Mouse (Mus musculus) neural tube, embryonic 12.5 days (tissue): ENCODE results near the gene Amotl2. TPM values are rescaled to one million over a fixed set of nuclear protein-coding genes. Genes with fewer than 3 reads are reported as not detected.
"Not testable (repeated sequence)": the region's sequence is repeated elsewhere in the genome, so short reads cannot be mapped to it uniquely, and the experiment has no call there.

ENCODE experiments used
- ATAC-seq: fragments of 200-750 bp; cut with Nextera tagmentation; 2 replicates; pipeline ENCODE4 v1.8.0; 2017; ENCODE audit warnings: low read depth, mild to moderate bottlenecking, moderate TSS enrichment, moderate library complexity; ENCODE audit not compliant: low FRiP score
- H3K27ac ChIP-seq: fragments of 300-500 bp; sonication (generic); 2 replicates; pipeline ENCODE4 v1.5.1; 2016
- H3K27me3 ChIP-seq: fragments of 300-500 bp; sonication (generic); replicated peaks from 2 replicates; pipeline ENCODE4 v1.6.1; 2016; ENCODE audit warnings: mild to moderate bottlenecking
- H3K36me3 ChIP-seq: fragments of 300-500 bp; sonication (generic); 2 replicates; pipeline ENCODE4 v1.6.1; 2016; ENCODE audit warnings: mild to moderate bottlenecking
- H3K4me1 ChIP-seq: fragments of 300-500 bp; sonication (generic); 2 replicates; pipeline ENCODE4 v1.6.1; 2016
- H3K4me2 ChIP-seq: fragments of 300-500 bp; sonication (generic); replicated peaks from 2 replicates; pipeline ENCODE4 v1.6.1; 2016; ENCODE audit warnings: mild to moderate bottlenecking
- H3K4me3 ChIP-seq: fragments of 300-500 bp; sonication (generic); 2 replicates; pipeline ENCODE4 v1.5.1; 2016
- H3K9ac ChIP-seq: fragments of 300-500 bp; sonication (generic); 2 replicates; pipeline ENCODE4 v1.6.1; 2016; ENCODE audit warnings: mild to moderate bottlenecking
- H3K9me3 ChIP-seq: fragments of 300-500 bp; sonication (generic); 2 replicates; pipeline ENCODE4 v1.6.1; 2016; ENCODE audit warnings: mild to moderate bottlenecking
- WGBS: fragments of 180-500 bp; shearing (Covaris S2); methylation state at CpG from one replicate; pipeline ENCODE4 v1.1.7; 2016; 5-methylcytosine and 5-hydroxymethylcytosine counted together
- polyA plus RNA-seq: library from polyadenylated mRNA; unstranded; fragments of >200 nt; fragmentation: Nextera tagmentation; extraction: Ambion mirVana; gene quantifications from 2 replicates; pipeline ENCODE4 v1.2.1, GENCODE M21; 2016

Amotl2 gene
- polyA plus RNA-seq, 1 experiment from 2014 or later: 129 TPM

- Histone ChIP-seq H3K36me3 (no peaks in the 10 kb centered on the region), H3K27me3 (no peaks in the 10 kb centered on the region), H3K4me2 (no peak overlapping the region), H3K4me1 (no peaks in the 10 kb centered on the region), H3K27ac (no peak overlapping the region), H3K9ac (no peak overlapping the region), H3K9me3 (no peaks in the 10 kb centered on the region), H3K4me3 (no peak overlapping the region)
- no peak for ATAC-seq
- 58% methylated on average over 5 of the region's 5 CpGs for WGBS
Measured at GRCm38 (mm10) chr9:102747902-102748301, 31.4 kb downstream of the Amotl2 start.

- 86% methylated on average over 11 of the region's 11 CpGs for WGBS
- no peaks in the 10 kb centered on the region for H3K9me3 ChIP-seq
- no peaks in the 10 kb centered on the region for H3K27me3 ChIP-seq
- no peaks in the 10 kb centered on the region for H3K36me3 ChIP-seq
- no peak overlapping the region for H3K4me3 ChIP-seq
- no peak overlapping the region for H3K27ac ChIP-seq
- ATAC-seq: no peak
- H3K4me2 ChIP-seq: no peak overlapping the region
- no peaks in the 10 kb centered on the region for H3K4me1 ChIP-seq
- H3K9ac ChIP-seq: no peak overlapping the region
Measured at GRCm38 (mm10) chr9:102749216-102749615, 32.7 kb downstream of the Amotl2 start.

- ATAC-seq: no peak
- WGBS: 92% methylated on average over 5 of the region's 5 CpGs
- H3K27ac ChIP-seq: no peak overlapping the region
- H3K9me3 ChIP-seq: no peaks in the 10 kb centered on the region
- no peaks in the 10 kb centered on the region for H3K27me3 ChIP-seq
- no peaks in the 10 kb centered on the region for H3K4me1 ChIP-seq
- H3K36me3 ChIP-seq: no peaks in the 10 kb centered on the region
- H3K4me3 ChIP-seq: no peak overlapping the region
- no peak overlapping the region for H3K9ac ChIP-seq
- no peak overlapping the region for H3K4me2 ChIP-seq
Measured at GRCm38 (mm10) chr9:102751632-102752303, 35.3 kb downstream of the Amotl2 start.

DNA sequence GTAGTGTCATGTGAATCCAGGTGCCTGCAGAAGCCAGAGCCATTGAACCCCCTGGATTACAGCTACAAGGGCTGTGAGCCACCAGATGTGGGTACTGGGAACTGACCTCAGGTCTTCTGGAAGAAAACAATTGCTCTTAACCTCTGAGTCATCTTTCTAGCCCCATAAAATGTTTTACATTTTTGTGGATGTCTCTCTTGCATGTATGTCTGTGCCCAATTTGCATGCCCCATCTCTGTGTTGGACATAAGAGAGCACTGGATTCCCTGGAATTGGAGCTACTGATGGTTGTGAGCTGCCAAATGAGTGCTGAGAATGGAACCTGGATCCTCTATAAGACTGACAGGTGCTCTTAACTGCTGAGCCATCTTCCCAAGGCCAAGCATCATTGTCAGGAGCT, 36.8 kb downstream of the Amotl2 start:
- H3K4me1 ChIP-seq: no peaks in the 10 kb centered on the region
- no peaks in the 10 kb centered on the region for H3K27me3 ChIP-seq
- no peak overlapping the region for H3K4me3 ChIP-seq
- no peak overlapping the region for H3K27ac ChIP-seq
- H3K9ac ChIP-seq: no peak overlapping the region
- no peaks in the 10 kb centered on the region for H3K36me3 ChIP-seq
- H3K9me3 ChIP-seq: no peaks in the 10 kb centered on the region
- ATAC-seq: no peak
- H3K4me2 ChIP-seq: no peak overlapping the region

DNA sequence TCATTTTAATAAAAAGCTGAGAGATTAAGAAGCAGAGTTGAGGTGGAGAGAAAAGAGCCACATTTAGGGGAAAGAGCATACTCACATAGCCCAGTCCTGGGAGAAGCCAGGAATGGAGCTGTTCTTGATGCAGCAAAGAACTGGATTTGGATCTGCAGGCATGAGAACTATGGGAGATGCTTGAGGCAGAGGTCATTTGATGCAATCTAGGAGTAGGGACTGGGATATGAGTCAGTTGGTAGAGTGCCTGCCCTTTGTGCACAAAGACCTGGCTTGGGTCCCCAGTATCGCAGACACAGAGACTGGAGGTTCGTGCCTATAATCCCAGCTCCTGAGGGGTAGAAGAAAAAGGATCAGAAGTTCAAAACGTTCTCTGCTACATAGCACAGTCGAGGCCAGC, 38.7 kb downstream of the Amotl2 start:
- no peak overlapping the region for H3K9ac ChIP-seq
- 78% methylated on average over 3 of the region's 4 CpGs for WGBS

GRCm38 (mm10) chr9:102755591-102756270, 39.3 kb downstream of the Amotl2 start:
- WGBS: 71% methylated on average over 9 of the region's 9 CpGs
- Histone ChIP-seq H3K9ac (no peak overlapping the region), H3K27ac (no peak overlapping the region), H3K27me3 (no peaks in the 10 kb centered on the region), H3K4me1 (peaks cover 4% of the 10 kb centered on the region; the same call in 1 of the 2 replicates), H3K4me3 (no peak overlapping the region), H3K4me2 (no peak overlapping the region), H3K36me3 (no peaks in the 10 kb centered on the region), H3K9me3 (no peaks in the 10 kb centered on the region)
- ATAC-seq: no peak

More for the DNA sequence above, 38.7 kb downstream of the Amotl2 start:
- H3K4me1 ChIP-seq: peaks cover 4% of the 10 kb centered on the region; the same call in 1 of the 2 replicates
- H3K9me3 ChIP-seq: no peaks in the 10 kb centered on the region
- H3K4me2 ChIP-seq: no peak overlapping the region
- no peak overlapping the region for H3K4me3 ChIP-seq
- H3K36me3 ChIP-seq: no peaks in the 10 kb centered on the region
- no peaks in the 10 kb centered on the region for H3K27me3 ChIP-seq
- H3K27ac ChIP-seq: no peak overlapping the region
- no peak for ATAC-seq

DNA sequence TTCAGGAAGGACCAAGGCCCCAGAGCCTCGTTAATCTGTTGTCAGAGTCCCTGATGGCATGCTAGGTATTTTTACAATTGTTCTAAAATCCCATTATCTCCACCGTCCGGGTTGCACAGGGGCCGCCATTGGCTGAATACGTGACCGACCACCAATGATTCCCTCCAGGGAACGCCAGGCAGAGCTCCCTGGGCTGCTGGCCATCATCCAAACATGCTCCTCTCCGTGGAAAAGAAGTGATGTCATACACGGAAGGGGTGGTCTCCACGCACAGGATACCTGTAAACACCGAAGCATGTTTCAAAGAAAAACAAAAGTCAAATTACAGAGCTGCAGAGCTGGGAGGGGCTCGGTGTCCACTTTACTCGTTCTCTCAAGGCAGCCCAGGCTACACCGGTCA, 39.9 kb downstream of the Amotl2 start:
- Histone ChIP-seq H3K4me2 (no peak overlapping the region), H3K4me3 (no peak overlapping the region), H3K9ac (no peak overlapping the region), H3K36me3 (no peaks in the 10 kb centered on the region), H3K27me3 (no peaks in the 10 kb centered on the region), H3K27ac (no peak overlapping the region), H3K4me1 (peaks cover 4% of the 10 kb centered on the region; the same call in 1 of the 2 replicates), H3K9me3 (no peaks in the 10 kb centered on the region)
- 71% methylated on average over 14 of the region's 14 CpGs for WGBS
- no peak for ATAC-seq

DNA sequence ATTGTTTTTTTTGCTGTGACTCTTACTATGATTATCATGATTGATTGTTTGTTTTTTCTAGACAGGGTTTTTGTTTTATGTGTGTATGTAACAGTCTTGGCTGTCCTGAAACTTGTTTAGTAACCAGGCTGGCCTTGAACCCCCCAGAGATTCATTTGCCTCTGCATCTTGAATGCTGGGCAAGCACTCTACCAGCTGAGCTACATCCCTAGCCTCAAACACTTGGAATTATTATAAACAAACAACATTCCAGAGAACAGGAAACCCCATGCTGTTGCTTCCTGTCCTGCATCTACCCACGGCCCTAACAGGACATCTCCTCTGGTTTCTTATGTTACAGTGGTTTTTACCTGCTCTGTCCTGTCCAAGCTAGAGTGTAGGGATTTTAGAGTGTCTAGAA, 42.4 kb downstream of the Amotl2 start:
- Histone ChIP-seq H3K9me3 (no peaks in the 10 kb centered on the region), H3K27ac (no peak overlapping the region), H3K4me1 (peaks cover 4% of the 10 kb centered on the region; the same call in 1 of the 2 replicates), H3K36me3 (no peaks in the 10 kb centered on the region), H3K4me2 (no peak overlapping the region), H3K4me3 (no peak overlapping the region), H3K9ac (no peak overlapping the region), H3K27me3 (no peaks in the 10 kb centered on the region)
- 65% methylated on average over 1 of the region's 1 CpGs for WGBS
- no peak for ATAC-seq

DNA sequence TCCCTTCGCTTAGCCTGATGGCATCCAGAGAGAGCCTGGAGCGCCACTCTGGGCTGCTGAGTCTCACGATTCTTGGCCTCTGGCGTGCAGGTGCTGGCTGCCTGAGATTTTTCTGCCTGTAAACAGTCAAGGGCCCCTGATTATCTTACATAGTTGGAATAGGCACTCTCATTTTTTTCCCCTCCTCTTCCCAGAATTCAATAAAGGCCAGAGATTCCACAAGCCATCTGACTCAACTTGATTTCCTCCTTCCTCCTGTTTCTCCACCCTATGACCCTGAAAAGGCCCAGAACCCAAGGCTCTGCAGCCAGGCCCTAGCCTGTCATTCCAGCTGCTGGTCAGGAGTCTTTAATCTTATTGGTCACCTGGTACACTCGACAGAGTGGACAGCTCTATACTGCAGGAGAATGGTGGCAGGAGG, 43.1 kb downstream of the Amotl2 start:
- Histone ChIP-seq H3K4me3 (no peak overlapping the region), H3K27me3 (no peaks in the 10 kb centered on the region), H3K9ac (no peak overlapping the region), H3K4me2 (no peak overlapping the region), H3K36me3 (no peaks in the 10 kb centered on the region), H3K9me3 (no peaks in the 10 kb centered on the region), H3K27ac (no peak overlapping the region), H3K4me1 (peaks cover 4% of the 10 kb centered on the region; the same call in 1 of the 2 replicates)
- no peak for ATAC-seq
- 58% methylated on average over 5 of the region's 5 CpGs for WGBS

GRCm38 (mm10) chr9:102761599-102761998, 45.1 kb downstream of the Amotl2 start:
- no peak overlapping the region for H3K4me3 ChIP-seq

DNA sequence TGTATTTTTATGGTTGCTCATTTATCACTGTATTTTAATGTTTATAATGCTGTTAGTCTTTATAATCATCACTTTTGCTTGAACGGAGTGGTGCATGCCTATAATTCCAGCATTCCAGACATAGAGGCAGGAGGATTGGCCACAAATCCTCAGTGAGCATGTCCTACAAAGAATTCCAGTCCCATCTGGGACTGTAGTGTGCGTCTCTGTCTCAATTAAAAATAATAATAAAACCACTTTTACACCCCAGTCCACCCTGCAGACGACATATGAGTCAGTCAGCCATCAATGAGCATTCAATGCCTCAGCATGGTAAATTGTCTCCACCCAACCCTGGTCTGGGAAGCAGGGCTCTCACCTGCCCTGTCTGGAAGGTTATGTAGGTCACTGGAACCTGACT, 46.4 kb downstream of the Amotl2 start:
- H3K36me3 ChIP-seq: no peaks in the 10 kb centered on the region
- H3K27ac ChIP-seq: no peak overlapping the region
- ATAC-seq: no peak
- H3K9me3 ChIP-seq: no peaks in the 10 kb centered on the region
- H3K9ac ChIP-seq: no peak overlapping the region
- H3K4me2 ChIP-seq: no peak overlapping the region
- H3K27me3 ChIP-seq: no peaks in the 10 kb centered on the region
- WGBS: 67% methylated on average over 3 of the region's 3 CpGs
- H3K4me1 ChIP-seq: peaks cover 4% of the 10 kb centered on the region; the same call in 1 of the 2 replicates
- H3K4me3 ChIP-seq: no peak overlapping the region

More at GRCm38 (mm10) chr9:102761599-102761998, 45.1 kb downstream of the Amotl2 start:
- Histone ChIP-seq H3K27ac (no peak overlapping the region), H3K9me3 (no peaks in the 10 kb centered on the region), H3K36me3 (no peaks in the 10 kb centered on the region), H3K4me2 (no peak overlapping the region), H3K9ac (no peak overlapping the region), H3K4me1 (peaks cover 4% of the 10 kb centered on the region; the same call in 1 of the 2 replicates), H3K27me3 (no peaks in the 10 kb centered on the region)
- WGBS: 88% methylated on average over 7 of the region's 7 CpGs
- ATAC-seq: no peak

DNA sequence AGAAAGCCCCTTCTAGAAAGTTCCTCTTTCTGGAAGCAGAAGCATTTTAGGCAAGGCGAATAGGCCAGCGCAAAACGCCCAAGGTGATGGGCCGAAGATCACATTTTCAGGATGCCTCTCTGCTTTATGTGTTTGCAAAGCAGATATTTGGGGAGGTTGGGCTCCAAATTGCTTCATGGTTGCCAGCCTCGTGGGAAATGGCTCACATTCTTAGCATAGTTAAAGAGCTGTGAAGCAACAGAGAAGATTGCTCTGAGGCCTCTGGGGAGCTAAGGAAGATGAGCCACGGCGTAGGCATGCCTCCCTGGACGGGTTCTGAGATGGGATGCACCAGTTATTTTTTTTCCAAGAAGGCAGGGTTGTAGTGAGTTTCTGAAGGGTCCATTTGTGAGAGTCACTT, 47.0 kb downstream of the Amotl2 start:
- no peaks in the 10 kb centered on the region for H3K27me3 ChIP-seq
- H3K4me3 ChIP-seq: no peak overlapping the region
- 66% methylated on average over 8 of the region's 8 CpGs for WGBS
- H3K9ac ChIP-seq: no peak overlapping the region
- H3K9me3 ChIP-seq: no peaks in the 10 kb centered on the region
- H3K4me1 ChIP-seq: peaks cover 4% of the 10 kb centered on the region
- no peak overlapping the region for H3K4me2 ChIP-seq
- no peak overlapping the region for H3K27ac ChIP-seq
- H3K36me3 ChIP-seq: no peaks in the 10 kb centered on the region
- ATAC-seq: no peak

GRCm38 (mm10) chr9:102764540-102764939, 48.1 kb downstream of the Amotl2 start:
- H3K4me3 ChIP-seq, H3K27ac ChIP-seq, H3K36me3 ChIP-seq, H3K4me1 ChIP-seq, H3K27me3 ChIP-seq, H3K9ac ChIP-seq, H3K4me2 ChIP-seq, ATAC-seq, H3K9me3 ChIP-seq: not testable (repeated sequence)
- WGBS: 78% methylated on average over 2 of the region's 2 CpGs
